Mouse (Mus musculus): ENCODE results near the gene 4921524J17Rik. TPM values are rescaled to one million over a fixed set of nuclear protein-coding genes. Genes with fewer than 3 reads are reported as not detected.

4921524J17Rik gene
- polyA plus RNA-seq, 1 experiment from 2014 or later: 71.5 TPM

DNA sequence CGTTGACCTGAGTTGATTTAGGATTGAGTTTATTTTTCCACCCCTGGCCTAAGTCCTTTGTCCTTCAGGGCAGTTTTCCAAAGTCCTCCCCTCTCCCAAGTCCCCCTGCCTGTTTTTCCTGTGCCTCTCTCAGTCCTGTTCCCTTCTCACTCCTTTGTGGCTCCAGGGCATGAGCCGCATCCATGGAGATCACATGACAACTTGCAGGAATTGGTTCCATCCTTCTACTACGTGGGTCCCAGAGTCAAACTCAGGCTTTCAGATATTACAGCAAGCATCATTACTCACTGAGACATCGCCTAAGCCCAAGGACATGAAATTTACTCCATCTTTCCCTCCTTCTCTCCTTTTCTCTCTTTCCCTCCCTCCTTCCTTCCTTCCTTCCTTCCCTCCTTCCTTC lies 70.4 kb downstream of the 4921524J17Rik start:
- no peak for ATAC-seq
- WGBS: 73% methylated on average over 4 of the region's 4 CpGs
- Histone ChIP-seq H3K36me3 (ENCODE audit: control insufficient read depth, insufficient read depth) (no peaks in the 10 kb centered on the region), H3K4me1 (replicated peaks; ENCODE audit: control insufficient read depth, insufficient read depth, low read length) (no peaks in the 10 kb centered on the region), H3K27ac (ENCODE audit: low read length) (no peak overlapping the region), H3K4me2 (ENCODE audit: low read length) (no peak overlapping the region), H3K27me3 (replicated peaks; ENCODE audit: control insufficient read depth, insufficient read depth, low read length) (no peaks in the 10 kb centered on the region), H3K9me3 (ENCODE audit: control insufficient read depth, low read length) (no peaks in the 10 kb centered on the region), H3K9ac (replicated peaks; ENCODE audit: low read depth, low read length) (no peak overlapping the region), H3K4me3 (replicated peaks; ENCODE audit: low read length) (no peak overlapping the region)

Other genes with a start within 250 kb of the 4921524J17Rik start
- gene Olfr371, start 206.8 kb downstream of the 4921524J17Rik start, polyA plus RNA-seq (2015; fragmentation: Nextera tagmentation; extraction: Ambion mirVana): not detected in 2 replicates
- 83.1 and 83.4 TPM in 2 replicates for gene Orc6, start 133.2 kb downstream of the 4921524J17Rik start, polyA plus RNA-seq (2015; fragmentation: Nextera tagmentation; extraction: Ambion mirVana)
- 202 and 223 TPM in 2 replicates for gene Vps35, start 133.0 kb downstream of the 4921524J17Rik start, polyA plus RNA-seq (2015; fragmentation: Nextera tagmentation; extraction: Ambion mirVana)
- 0.12 and 0.15 TPM in 2 replicates for gene Mylk3, start 46.5 kb downstream of the 4921524J17Rik start, polyA plus RNA-seq (2015; fragmentation: Nextera tagmentation; extraction: Ambion mirVana)
- gene Gpt2, start 59.7 kb upstream of the 4921524J17Rik start, polyA plus RNA-seq (2015; fragmentation: Nextera tagmentation; extraction: Ambion mirVana): 39.1 and 44.7 TPM in 2 replicates
- gene Dnaja2, start 122.5 kb upstream of the 4921524J17Rik start, polyA plus RNA-seq (2015; fragmentation: Nextera tagmentation; extraction: Ambion mirVana): 169 and 193 TPM in 2 replicates

Data from forebrain, embryonic 16.5 days (tissue).